Mouse (Mus musculus) CD4-positive naive resting alpha-beta T cell, adult 76 days (primary cell): ENCODE measurements around the gene Nxph3. TPM values are rescaled to one million over a fixed set of nuclear protein-coding genes. Genes with fewer than 3 reads are reported as not detected.

ENCODE experiments used
- total RNA-seq: library from RNA; stranded (reverse); gene quantifications from one replicate; pipeline ENCODE4 v1.2.4, GENCODE M21; 2023

Nxph3 gene
- not detected for total RNA-seq

DNA sequence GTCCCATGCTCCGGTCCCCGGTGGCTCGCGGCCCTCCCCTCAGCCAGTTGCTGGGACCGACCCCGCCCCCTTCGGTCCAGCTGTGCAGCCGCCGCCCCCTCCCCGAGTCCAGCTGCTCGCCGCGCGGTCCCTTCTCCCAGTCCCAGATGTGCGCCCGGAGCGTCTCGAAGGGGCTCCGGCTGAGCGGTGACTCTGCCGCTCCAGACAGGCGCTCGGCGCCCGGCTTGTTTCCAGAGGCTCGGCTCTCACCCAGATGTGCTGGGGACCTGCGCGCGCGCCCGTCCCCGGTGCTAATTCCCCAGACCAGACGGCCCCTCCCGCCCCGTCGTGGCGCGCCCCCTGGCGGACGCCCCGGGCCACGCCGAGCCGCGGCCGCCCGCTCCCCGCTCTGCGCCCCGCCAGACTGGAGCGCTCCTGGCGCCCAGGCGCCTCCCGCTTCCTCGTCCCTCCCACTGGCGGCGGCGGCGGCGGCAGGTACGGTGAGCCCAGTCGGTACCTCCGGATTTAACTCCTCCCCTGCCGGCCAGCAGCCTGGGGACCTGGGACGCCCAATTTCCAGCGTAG lies at the start of gene Nxph3:
Gene Nxph3 (minus strand): TSS at position 273 of the 564 bp plus-strand sequence.

Other genes starting within 250 kb of the Nxph3 start
- gene Kat7, start 204.3 kb downstream of the Nxph3 start, total RNA-seq, result 102 TPM
- gene Fam117a, start 177.6 kb downstream of the Nxph3 start, total RNA-seq, result 83.3 TPM
- 65.7 TPM for gene Slc35b1, start 129.9 kb downstream of the Nxph3 start, total RNA-seq
- gene Spop, start 100.5 kb downstream of the Nxph3 start, total RNA-seq, result 82.8 TPM
- 0.47 TPM for gene Ngfr, start 73.2 kb upstream of the Nxph3 start, total RNA-seq
- gene Phb, start 152.4 kb upstream of the Nxph3 start, total RNA-seq, result 48.9 TPM
- 62.6 TPM for gene Zfp652, start 198.1 kb upstream of the Nxph3 start, total RNA-seq
- 3.8 TPM for gene B130006D01Rik, start 209.0 kb upstream of the Nxph3 start, total RNA-seq